Mouse (Mus musculus) gastrocnemius, adult 2 months (tissue): ENCODE measurements around the gene Ell2. TPM values are rescaled to one million over a fixed set of nuclear protein-coding genes. Genes with fewer than 3 reads are reported as not detected.

Experiments used
- DNase-seq: peaks from one replicate; pipeline ENCODE4 v3.0.0; 2022
- H3K27ac ChIP-seq: fragments of 200-600 bp; 2 replicates; pipeline ENCODE4 v1.8.1; 2022; ENCODE audit warnings: mild to moderate bottlenecking
- H3K4me3 ChIP-seq: fragments of 200-600 bp; 2 replicates; pipeline ENCODE4 v1.8.1; 2022; ENCODE audit warnings: mild to moderate bottlenecking, moderate library complexity
- CTCF ChIP-seq: fragments of 200-600 bp; IDR thresholded peaks from 2 replicates; pipeline ENCODE4 v1.8.1; 2022; ENCODE audit warnings: antibody characterized with exemption, mild to moderate bottlenecking, moderate library complexity
- intact Hi-C: fragments of 180-260 bp; cut with DNase I; formaldehyde crosslinking; loops from one replicate; pipeline ENCODE4 v1.15.1; 2025
- total RNA-seq, 2 experiments: library from RNA; stranded (reverse); gene quantifications; 2 replicates each; pipeline ENCODE4 v1.2.3; 2021

Ell2 gene
- total RNA-seq, 2 experiments from 2014 or later = 30.9 to 67.0 TPM

DNA sequence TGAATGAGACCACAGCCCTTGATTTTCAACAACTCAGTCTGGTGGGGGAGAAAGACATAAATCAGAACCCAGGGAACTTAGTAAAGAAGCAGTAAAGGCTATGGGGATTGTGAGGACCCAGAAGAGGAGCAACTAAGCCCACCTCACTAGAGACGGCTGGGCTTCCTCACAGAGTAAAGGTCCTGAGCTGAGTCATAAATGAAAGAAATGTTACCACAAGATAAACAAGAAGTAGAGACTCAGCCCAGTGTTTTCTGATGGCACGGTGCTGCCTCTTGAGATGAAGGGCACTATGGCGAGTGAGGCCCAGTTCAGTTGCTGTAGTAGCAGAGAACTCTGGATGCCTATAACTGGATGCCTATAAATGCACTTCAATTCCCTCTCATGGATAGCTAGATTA is 32.4 kb downstream of the Ell2 start:
- DNase-seq = no peak
- no peak for TF ChIP-seq CTCF
- intact Hi-C loops = loop anchor here (2.0 kb wide), 1 partner anchor 30 kb away; no protein-coding TSS in a partner anchor
- no peak overlapping the region; the same call in 1 of the 2 replicates for H3K4me3 ChIP-seq
- peak overlapping the region; percentile 77 for H3K27ac ChIP-seq

DNA sequence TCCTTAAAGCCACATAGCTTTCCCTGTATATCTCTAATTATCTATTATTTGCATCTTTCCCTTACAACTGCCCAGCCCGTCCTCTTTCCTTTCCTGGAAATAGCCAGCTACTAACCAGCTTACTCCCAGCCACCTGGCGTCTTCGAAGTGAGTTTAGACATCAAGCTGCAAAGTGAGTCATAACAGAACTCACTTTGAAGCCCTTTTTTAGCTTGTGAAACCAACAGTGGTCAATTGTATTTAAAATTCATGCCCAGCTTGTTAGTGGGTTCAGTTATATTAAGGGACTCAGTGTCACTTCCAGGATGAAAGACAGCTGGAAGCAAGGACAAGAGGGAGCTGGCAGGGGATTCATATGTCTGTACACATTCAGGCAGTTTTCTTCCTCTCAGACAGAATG is 33.5 kb downstream of the Ell2 start:
- Histone ChIP-seq H3K4me3 (no peak overlapping the region), H3K27ac (peak overlapping the region; percentile 77)
- intact Hi-C loops = no loop called here
- DNase-seq = no peak
- TF ChIP-seq CTCF = no peak

DNA sequence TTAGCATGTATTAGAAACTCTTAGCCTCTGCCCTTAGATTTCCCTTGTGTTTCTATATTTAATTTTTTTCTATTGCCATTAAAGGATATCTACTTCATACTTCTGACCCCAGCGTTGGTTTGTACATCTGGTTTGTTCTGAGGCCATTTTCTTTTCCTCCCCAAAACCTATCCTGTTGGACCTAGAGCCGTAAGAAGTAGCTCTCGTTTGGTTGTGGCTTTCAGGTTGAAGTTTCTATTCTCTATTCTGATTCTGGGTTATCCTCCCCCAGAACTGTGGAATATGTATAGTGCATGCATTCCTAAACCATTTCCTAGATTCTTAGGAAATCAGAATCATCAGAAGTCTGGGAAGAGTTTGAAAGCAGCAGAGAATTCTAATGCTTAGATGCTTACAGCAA is 34.6 kb downstream of the Ell2 start:
- peak overlapping the region; percentile 77 for H3K27ac ChIP-seq
- H3K4me3 ChIP-seq = no peak overlapping the region; the same call in 1 of the 2 replicates
- no peak for DNase-seq
- no peak for TF ChIP-seq CTCF
- intact Hi-C loops = no loop called here

DNA sequence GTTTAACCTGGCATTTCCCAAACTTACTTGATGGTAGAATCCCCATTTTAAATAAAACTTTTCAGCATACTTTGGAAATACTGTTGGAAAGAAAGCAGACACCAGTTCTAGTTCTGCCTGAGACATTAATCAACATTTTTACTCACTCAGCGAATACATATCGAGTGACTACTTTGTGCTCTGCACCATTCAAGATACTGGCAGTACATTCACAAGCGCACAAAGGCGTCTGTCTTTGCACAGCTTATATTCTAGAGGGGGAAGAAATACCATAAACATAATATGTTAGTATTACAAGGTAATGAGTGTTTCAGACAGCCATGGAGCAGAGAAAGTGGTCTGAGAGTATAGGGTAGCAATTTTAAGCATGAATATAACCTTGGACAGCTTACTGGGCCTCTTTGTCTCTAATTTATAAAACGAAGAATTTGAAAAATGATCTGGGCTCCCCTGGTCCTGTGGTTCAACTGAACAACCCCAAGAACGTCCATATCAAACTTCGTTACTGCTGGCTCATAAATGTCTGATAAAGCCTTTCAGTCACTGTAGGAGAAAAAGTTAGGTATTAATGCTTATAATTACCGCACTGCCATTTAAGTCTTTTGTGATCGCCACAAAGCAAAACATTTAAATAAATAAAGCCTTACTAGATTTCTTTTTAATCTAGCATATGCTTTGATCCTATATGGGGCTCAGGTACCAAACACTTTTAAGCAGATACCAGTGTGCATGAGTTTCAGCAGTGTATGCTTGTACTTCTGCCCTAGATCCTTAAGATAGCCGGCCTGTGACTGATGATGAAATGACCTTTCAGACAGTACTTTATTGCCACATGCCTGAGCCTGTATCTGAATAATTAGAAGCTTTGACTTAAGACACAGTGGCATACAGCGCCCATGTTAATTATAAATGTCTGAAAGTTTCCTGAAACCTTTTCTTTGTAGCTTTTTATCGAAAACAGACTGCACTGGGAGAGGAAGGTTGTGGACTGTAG is 35.5 kb downstream of the Ell2 start:
- no peak for DNase-seq
- intact Hi-C loops = no loop called here
- peak overlapping the region; percentile 77 for H3K27ac ChIP-seq
- peak overlapping the region; percentile 13; the same call in 1 of the 2 replicates for H3K4me3 ChIP-seq
- TF ChIP-seq CTCF = no peak

DNA sequence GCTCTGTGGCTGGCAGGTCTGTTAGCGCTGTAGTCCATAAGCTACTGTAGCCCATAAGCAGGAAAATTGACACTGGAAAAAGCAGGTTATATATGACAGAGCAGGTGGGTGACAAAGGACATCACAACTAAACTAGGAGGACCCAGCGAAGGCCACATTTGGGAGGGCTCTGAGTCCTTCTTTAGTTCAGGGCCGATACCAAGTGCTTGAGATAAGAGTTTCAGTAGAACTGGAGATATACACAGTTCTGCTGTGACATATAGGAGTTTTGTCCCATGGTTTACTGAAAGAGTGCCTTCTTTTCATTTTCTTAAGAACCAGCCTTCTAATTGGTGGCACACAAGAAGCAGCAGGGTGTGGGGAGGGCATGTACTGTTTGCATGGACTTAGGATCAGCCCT is 36.4 kb downstream of the Ell2 start:
- no peak for DNase-seq
- no peak for TF ChIP-seq CTCF
- Histone ChIP-seq H3K27ac (peak overlapping the region; percentile 77), H3K4me3 (no peak overlapping the region)
- intact Hi-C loops = no loop called here

DNA sequence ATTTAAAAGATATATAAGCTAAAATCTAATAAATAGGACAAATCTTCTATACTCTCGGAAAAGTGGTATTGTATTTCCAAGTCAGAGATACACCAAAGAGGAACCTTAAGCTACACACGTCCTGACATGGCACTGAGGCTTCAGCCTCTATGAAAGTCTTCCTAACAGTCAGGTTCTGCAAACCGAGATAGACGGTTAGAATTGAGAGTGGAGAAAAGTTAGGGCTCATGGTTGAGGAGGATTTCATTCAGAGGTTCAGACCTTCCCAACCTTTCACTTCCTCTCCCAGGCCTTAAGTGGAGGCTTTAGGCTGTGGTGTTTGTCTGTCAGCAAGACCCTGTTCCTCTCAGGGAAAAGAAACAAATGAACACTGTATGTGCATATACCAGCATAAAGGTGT is 37.5 kb downstream of the Ell2 start:
- Histone ChIP-seq H3K27ac (no peak overlapping the region), H3K4me3 (no peak overlapping the region)
- TF ChIP-seq CTCF = no peak
- DNase-seq = no peak
- intact Hi-C loops = no loop called here

DNA sequence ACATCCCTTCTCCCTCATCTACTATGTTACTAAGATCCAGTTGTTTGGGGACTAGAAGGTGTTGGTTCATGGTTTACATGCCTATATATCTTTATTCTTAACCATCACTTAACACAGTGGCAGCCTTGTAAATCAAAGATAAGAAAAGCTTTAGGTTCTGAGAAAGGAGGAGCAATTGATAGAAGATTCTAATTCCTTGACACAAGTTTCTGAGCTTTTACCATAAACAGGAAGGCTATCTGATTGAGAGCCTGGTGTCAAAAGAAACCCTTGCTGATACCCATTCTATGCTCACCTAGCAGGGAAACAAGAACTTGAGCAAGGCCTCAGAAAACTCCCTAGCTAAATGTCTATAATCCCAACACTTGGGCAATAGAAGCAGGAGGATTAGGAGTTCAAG is 38.8 kb downstream of the Ell2 start:
- no peak for TF ChIP-seq CTCF
- Histone ChIP-seq H3K27ac (no peak overlapping the region), H3K4me3 (no peak overlapping the region)
- intact Hi-C loops = no loop called here
- DNase-seq = no peak

DNA sequence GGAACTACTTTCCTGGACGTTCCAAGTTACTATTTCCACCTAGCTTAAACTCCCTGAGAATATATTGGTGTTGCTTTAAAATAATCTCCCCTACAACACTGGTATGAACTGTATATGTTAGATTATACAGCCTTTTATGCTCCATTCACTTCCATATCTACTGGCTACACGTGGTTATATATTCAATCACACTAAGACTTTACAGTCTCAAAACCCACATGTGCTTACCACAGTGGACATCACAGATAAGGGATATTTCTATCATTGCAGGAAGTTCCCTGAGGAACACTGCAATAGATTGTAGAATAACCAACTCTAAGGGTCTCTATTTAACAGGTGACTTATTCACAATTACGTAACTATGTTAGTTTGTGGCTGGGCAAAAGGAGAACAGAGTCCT is 40.7 kb downstream of the Ell2 start:
- no peak overlapping the region for H3K27ac ChIP-seq
- intact Hi-C loops = no loop called here
- no peak for TF ChIP-seq CTCF
- DNase-seq = no peak
- no peak overlapping the region for H3K4me3 ChIP-seq

DNA sequence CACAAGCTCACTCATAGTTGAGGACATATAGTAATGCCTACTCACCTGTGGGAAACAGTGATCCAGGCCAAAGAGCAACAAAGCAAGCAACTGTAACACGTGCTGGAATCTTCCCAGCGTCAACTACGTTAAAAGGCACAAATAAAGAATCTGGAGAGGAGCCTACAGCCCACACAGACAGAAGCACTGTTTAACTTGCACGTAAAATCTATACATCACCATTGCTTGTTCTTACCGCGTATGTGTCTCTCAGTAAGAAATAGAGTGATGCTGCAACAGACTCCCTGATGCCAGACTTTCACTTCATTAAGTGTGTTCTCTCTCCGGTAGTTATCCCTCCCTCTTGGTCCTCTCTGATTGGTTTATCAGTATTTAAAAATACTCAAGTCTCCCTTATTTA is 42.1 kb downstream of the Ell2 start:
- TF ChIP-seq CTCF = no peak

DNA sequence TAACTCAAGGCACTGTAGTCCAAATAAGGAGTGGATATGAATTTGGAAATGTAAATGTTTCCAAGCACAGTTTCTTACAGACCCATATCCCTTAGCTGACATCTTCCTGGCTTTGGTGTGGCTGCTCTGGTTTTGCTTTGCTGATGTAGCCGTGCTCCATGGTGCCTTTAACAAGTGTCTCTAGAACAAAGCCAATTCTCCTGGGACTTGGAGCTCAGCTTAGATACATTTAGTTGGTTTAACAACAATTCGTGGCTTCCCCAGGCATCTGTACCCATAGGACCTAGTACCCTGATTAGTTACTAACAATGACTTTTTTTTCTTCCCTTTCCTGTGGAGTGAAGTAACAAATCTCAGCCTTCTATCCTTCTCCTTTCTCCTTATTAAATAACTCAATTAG is 44.2 kb downstream of the Ell2 start:
- DNase-seq = no peak
- H3K4me3 ChIP-seq = no peak overlapping the region
- intact Hi-C loops = no loop called here
- no peak overlapping the region for H3K27ac ChIP-seq
- TF ChIP-seq CTCF = no peak

More for the DNA sequence above, 42.1 kb downstream of the Ell2 start:
- DNase-seq = no peak
- Histone ChIP-seq H3K4me3 (no peak overlapping the region), H3K27ac (no peak overlapping the region)
- intact Hi-C loops = no loop called here

DNA sequence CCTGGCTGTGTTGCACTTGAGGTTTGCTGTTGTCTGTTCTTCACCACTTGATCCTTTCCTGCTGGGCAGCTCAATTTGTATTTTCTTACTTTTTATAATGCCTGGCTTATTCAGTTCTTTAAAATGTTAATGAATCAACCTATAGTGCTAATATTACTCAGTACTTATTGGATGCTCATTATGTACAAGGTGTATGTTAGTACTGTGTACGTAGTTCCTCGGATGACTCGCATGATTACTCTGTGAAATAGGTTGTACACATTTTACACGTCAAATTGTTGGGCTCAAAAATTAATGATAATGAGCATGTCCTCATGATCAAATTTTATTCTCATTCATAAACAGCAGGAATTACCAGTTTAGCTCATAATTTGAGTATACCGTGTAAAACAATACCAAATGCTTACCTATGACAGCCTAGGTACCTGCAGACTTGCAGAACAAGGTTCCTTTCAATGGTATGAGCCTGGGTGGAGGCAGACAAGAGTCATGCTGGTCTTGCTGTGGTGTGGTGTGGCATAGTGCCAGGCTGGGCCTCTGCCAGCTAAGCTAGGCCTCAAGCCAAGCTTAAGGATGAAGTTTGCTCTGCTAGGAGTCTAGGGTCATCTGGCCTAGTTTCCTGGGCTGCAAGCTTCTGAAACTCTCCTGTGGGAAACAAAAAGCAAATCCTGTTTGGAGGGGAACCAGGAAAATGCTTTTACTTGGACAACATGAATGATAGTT is 45.8 kb downstream of the Ell2 start:
- peak overlapping the region; percentile 58 for H3K27ac ChIP-seq
- no peak for TF ChIP-seq CTCF
- no peak overlapping the region for H3K4me3 ChIP-seq
- DNase-seq = peak; percentile 89
- intact Hi-C loops = no loop called here

DNA sequence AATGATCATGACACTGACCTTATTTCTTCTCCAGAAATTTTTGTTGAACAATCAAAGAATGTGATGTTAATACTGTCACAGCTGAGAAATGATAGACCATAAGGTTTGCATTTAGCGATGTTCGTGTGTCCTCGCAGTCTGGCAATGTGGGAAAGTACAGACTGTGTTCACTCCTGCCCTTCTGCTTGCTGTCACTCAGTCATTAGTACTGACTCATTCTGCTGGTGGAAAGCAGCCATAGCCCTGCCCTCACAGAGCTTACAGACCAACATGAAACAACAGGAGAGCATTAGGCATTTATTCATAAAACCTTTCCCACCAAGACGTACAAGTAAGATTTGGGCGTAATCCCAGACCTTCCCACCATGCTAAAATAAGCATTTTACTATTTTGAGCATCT is 47.8 kb downstream of the Ell2 start:
- DNase-seq = peak; percentile 55
- TF ChIP-seq CTCF = no peak
- intact Hi-C loops = no loop called here
- Histone ChIP-seq H3K27ac (peak overlapping the region; percentile 80), H3K4me3 (no peak overlapping the region)

DNA sequence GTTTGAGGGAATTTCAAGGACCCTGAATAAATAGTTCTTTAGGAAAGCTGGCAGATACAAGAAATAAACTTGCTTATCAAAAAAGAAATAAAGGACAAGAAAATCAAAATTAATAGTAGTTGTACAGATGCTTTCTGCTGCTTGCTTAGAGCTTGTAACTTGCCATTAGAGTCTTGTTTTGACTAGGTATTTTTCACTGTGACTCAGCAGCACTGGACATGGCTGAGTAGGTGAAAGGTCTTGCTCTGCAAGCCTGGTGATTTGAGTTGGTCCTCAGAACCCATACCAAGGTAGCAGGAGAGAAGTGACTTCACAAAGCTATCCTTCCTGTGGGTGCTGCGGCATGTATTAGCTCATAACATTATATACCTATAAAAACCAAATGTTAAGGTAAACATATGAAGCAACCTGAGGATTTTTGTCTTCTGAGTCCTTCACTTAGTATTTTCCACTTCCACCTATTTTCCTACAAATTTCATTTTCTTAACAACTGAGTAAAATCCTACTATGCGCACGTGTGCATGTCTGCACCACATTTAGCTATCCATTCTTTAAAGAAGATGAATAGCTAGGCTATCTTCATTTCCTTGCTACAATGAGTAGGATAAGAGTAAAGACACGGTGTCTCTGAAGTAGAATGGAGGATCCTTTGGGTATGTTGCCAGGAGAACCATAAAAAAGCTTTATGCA is 54.4 kb downstream of the Ell2 start:
- Histone ChIP-seq H3K4me3 (no peak overlapping the region), H3K27ac (peak overlapping the region; percentile 9; the same call in 1 of the 2 replicates)
- TF ChIP-seq CTCF = no peak
- intact Hi-C loops = no loop called here
- DNase-seq = no peak
